Mouse (Mus musculus): ENCODE measurements around the gene Cdpf1.

DNA sequence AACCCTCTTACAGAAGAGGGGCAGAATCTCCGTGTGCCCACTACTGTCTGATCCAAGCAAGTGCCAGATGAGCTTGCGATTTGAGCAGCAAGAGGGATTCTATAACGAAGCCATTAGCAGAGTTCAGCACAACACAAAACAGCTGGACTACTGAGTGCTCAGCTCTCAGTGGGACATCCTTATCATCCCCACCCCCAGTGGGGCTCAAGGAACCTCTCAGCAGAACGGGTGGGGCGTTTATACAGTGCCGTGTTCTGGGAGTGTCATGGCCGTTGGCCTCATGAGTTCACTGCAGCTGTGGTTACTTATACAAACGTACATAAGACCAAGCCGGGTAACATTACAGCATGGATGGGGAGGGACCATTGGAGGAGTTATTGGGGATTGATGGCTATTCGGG is 1.9 kb upstream of the Cdpf1 start:
- TF ChIP-seq CTCF (IDR thresholded peaks at IDR 0.05; ENCODE audit: extremely low read depth, insufficient read length, insufficient replicate concordance, low read depth, low read length) (no peak), POLR2A (IDR thresholded peaks at IDR 0.05; ENCODE audit: low read depth, low read length) (no peak)
